Mouse (Mus musculus): ENCODE measurements around the gene Nme3. TPM values are rescaled to one million over a fixed set of nuclear protein-coding genes. Genes with fewer than 3 reads are reported as not detected.

Nme3 gene
- polyA plus RNA-seq, 1 experiment from 2014 or later = 43.9 TPM

DNA sequence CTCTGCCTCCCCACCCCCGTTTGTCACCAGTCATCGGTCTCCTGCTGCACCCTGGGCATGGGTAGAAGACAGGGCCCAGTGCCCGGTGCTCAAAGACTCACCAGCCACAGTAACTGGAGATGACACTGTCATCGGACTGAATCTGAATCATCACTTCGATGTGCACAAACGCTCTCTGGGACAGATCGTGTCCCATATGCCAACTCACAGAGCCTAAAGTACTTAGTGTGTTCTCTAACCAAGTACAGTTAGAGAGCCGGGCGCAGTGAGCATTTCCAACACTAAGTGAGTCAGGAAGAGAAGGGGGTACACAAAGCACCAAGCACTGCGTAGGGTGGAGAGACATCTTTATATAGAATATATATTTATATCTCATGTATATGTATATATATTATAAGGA is 28.4 kb upstream of the Nme3 start:
- Histone ChIP-seq H3K4me2 (ENCODE audit: low read length) (no peak overlapping the region), H3K9me3 (ENCODE audit: control insufficient read depth, low read length) (no peaks in the 10 kb centered on the region), H3K4me3 (ENCODE audit: control insufficient read depth in 1 of 2, insufficient read depth in 1 of 2, low read depth in 1 of 2, low read length in 2 of 2) (no peak overlapping the region), H3K36me3 (ENCODE audit: control insufficient read depth, insufficient read depth, low read length) (peaks cover 20% of the 10 kb centered on the region), H3K27me3 (ENCODE audit: control insufficient read depth, insufficient read depth, low read length) (no peaks in the 10 kb centered on the region), H3K4me1 (ENCODE audit: control insufficient read depth in 2 of 2, insufficient read depth in 2 of 2, low read length in 2 of 2) (no peaks in the 10 kb centered on the region), H3K27ac (replicated peaks in 1 of 2; ENCODE audit: control insufficient read depth in 1 of 2, insufficient read depth in 1 of 2, low read depth in 2 of 2, low read length in 2 of 2) (no peak overlapping the region), H3K9ac (ENCODE audit: low read length) (no peak overlapping the region)
- WGBS = 88% methylated on average over 10 of the region's 10 CpGs
- no peak for ATAC-seq (ENCODE audit: insufficient number of reproducible peaks, insufficient read depth, low FRiP score, low read depth)

DNA sequence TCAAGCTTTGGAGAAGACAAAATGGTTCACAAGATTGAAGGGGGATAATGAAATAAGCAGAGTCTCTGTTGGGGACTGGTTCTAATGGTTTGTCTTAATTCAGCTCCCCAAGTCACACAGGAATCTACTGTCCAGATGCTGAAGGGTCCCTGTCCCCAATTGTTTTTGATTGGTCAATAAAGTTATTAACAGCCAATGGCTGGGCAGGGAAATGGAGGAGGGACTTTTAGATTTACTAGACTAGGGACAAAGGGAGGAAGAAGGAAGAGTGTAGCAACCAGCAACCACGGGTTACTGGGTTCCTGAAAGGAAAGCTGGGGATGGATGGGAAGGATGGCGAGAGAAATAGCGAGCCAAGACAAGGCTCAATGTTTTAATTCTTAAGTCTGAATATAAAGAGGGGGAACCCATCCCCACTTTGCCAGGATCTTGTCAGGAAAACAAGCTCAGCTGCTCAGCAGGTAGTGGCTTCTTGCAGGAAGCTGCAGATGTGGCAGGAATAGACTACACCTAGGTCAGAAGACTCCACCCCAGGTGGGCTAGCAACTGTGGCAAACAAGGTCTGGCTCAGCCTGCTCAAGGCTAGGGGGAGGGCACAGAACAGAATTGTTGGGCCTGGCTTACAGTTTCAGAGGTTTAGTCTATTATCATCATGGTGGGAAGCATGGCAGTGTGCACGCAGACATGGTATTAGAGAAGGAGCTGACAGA is 22.4 kb upstream of the Nme3 start:
- 37% methylated on average over 4 of the region's 4 CpGs for WGBS
- no peak overlapping the region for H3K4me2 ChIP-seq (ENCODE audit: low read length)
- H3K27me3 ChIP-seq (ENCODE audit: control insufficient read depth, insufficient read depth, low read length) = no peaks in the 10 kb centered on the region

DNA sequence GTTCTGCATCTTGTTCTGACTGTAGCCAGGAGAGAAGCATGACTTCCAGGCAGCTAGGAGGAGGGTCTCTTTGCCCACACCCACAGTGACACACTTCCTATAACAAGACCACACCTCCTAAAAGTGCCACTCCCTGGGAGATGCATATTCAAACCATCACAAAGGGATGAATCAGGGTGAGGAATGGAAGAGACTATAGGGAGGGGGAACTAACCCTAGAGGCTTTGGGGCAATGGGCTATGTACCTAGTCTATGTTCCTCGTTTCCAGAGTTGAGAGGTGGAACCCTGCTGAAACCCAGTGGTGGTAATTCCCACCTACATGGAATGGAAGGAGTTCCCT is 21.9 kb upstream of the Nme3 start:
- WGBS = 36% methylated on average over 1 of the region's 1 CpGs
- H3K4me1 ChIP-seq (ENCODE audit: control insufficient read depth in 2 of 2, insufficient read depth in 2 of 2, low read length in 2 of 2) = no peaks in the 10 kb centered on the region
- ATAC-seq (ENCODE audit: insufficient number of reproducible peaks, insufficient read depth, low FRiP score, low read depth) = no peak
- no peak overlapping the region for H3K9ac ChIP-seq (ENCODE audit: low read length)
- no peak overlapping the region for H3K27ac ChIP-seq (replicated peaks in 1 of 2; ENCODE audit: control insufficient read depth in 1 of 2, insufficient read depth in 1 of 2, low read depth in 2 of 2, low read length in 2 of 2)
- H3K4me3 ChIP-seq (ENCODE audit: control insufficient read depth in 1 of 2, insufficient read depth in 1 of 2, low read depth in 1 of 2, low read length in 2 of 2) = no peak overlapping the region
- no peaks in the 10 kb centered on the region for H3K36me3 ChIP-seq (ENCODE audit: control insufficient read depth, insufficient read depth, low read length)
- no peaks in the 10 kb centered on the region for H3K27me3 ChIP-seq (ENCODE audit: control insufficient read depth, insufficient read depth, low read length)
- no peaks in the 10 kb centered on the region for H3K9me3 ChIP-seq (ENCODE audit: control insufficient read depth, low read length)
- H3K4me2 ChIP-seq (ENCODE audit: low read length) = no peak overlapping the region

More for the DNA sequence above, 22.4 kb upstream of the Nme3 start:
- H3K9me3 ChIP-seq (ENCODE audit: control insufficient read depth, low read length) = no peaks in the 10 kb centered on the region
- no peaks in the 10 kb centered on the region for H3K4me1 ChIP-seq (ENCODE audit: control insufficient read depth in 2 of 2, insufficient read depth in 2 of 2, low read length in 2 of 2)
- no peak overlapping the region for H3K4me3 ChIP-seq (ENCODE audit: control insufficient read depth in 1 of 2, insufficient read depth in 1 of 2, low read depth in 1 of 2, low read length in 2 of 2)
- H3K9ac ChIP-seq (ENCODE audit: low read length) = no peak overlapping the region
- ATAC-seq (ENCODE audit: insufficient number of reproducible peaks, insufficient read depth, low FRiP score, low read depth) = no peak
- no peak overlapping the region for H3K27ac ChIP-seq (replicated peaks in 1 of 2; ENCODE audit: control insufficient read depth in 1 of 2, insufficient read depth in 1 of 2, low read depth in 2 of 2, low read length in 2 of 2)
- no peaks in the 10 kb centered on the region for H3K36me3 ChIP-seq (ENCODE audit: control insufficient read depth, insufficient read depth, low read length)

DNA sequence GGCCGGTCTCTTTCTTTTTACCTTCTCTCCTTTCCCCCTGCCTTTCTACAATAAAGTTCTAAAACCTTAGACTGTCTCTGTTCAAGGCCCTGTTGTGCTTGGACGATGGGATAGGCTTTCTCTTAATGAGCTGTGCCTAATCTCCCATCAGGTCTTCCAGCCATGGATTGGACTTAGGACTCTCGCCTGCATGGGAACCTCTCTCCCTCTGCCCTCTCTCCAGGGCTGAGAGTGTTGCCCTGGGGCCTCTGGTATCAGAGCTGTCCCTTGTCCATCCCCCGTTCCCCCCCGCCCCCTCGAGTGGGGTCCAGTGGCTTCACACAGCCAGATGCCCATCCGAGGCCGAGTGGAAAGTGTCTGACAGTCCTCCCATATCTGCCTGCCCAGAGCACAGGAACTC is 21.3 kb upstream of the Nme3 start:
- Histone ChIP-seq H3K36me3 (ENCODE audit: control insufficient read depth, insufficient read depth, low read length) (no peaks in the 10 kb centered on the region), H3K4me1 (ENCODE audit: control insufficient read depth in 2 of 2, insufficient read depth in 2 of 2, low read length in 2 of 2) (no peaks in the 10 kb centered on the region), H3K27ac (replicated peaks in 1 of 2; ENCODE audit: control insufficient read depth in 1 of 2, insufficient read depth in 1 of 2, low read depth in 2 of 2, low read length in 2 of 2) (no peak overlapping the region), H3K9me3 (ENCODE audit: control insufficient read depth, low read length) (no peaks in the 10 kb centered on the region), H3K4me3 (ENCODE audit: control insufficient read depth in 1 of 2, insufficient read depth in 1 of 2, low read depth in 1 of 2, low read length in 2 of 2) (no peak overlapping the region), H3K27me3 (ENCODE audit: control insufficient read depth, insufficient read depth, low read length) (no peaks in the 10 kb centered on the region), H3K9ac (ENCODE audit: low read length) (no peak overlapping the region), H3K4me2 (ENCODE audit: low read length) (no peak overlapping the region)
- 68% methylated on average over 8 of the region's 8 CpGs for WGBS
- no peak for ATAC-seq (ENCODE audit: insufficient number of reproducible peaks, insufficient read depth, low FRiP score, low read depth)

DNA sequence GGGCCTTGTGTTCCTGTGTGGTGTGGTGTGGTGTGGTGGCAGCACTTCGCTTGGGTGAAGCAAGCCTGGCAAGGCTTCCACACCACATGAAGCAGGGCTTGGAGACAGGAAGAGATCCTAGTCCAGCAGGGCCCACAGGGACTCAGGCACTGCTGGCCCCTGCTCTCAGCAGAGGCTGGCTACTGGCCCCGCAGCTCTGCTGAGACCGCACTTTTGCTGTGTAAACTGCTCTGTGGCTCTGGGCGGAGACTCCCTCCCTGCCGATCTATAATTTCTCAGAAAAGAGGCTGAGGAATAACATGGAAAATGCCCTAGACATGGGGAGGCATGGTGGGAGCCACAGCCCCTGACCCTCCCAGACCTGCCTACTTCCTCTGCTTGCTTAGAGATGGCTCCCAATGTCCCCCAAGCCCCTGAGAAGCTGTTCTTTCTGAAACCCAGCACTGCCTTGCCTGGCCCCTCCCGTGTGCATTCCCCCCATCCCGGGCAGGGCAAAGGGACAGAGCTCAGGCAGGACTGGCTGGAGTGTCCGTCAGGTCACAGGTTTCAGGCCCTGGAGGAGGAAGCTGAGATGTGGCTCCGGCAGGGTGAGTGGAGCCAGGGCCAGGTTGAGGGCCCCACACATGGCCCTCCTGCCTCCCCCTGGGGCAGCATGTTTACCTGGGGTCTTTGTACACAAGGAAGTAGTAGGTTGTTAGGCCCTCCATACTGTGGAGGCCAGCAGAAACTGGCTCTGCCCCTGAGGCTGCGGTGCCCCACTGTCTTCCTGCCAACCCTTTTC is 18.8 kb upstream of the Nme3 start:
- Histone ChIP-seq H3K27me3 (ENCODE audit: control insufficient read depth, insufficient read depth, low read length) (no peaks in the 10 kb centered on the region), H3K9ac (ENCODE audit: low read length) (no peak overlapping the region), H3K4me1 (ENCODE audit: control insufficient read depth in 2 of 2, insufficient read depth in 2 of 2, low read length in 2 of 2) (no peaks in the 10 kb centered on the region), H3K4me2 (ENCODE audit: low read length) (no peak overlapping the region), H3K4me3 (ENCODE audit: control insufficient read depth in 1 of 2, insufficient read depth in 1 of 2, low read depth in 1 of 2, low read length in 2 of 2) (no peak overlapping the region), H3K27ac (replicated peaks in 1 of 2; ENCODE audit: control insufficient read depth in 1 of 2, insufficient read depth in 1 of 2, low read depth in 2 of 2, low read length in 2 of 2) (no peak overlapping the region), H3K36me3 (ENCODE audit: control insufficient read depth, insufficient read depth, low read length) (peaks cover 2% of the 10 kb centered on the region; the same call in 1 of the 2 replicates), H3K9me3 (ENCODE audit: control insufficient read depth, low read length) (no peaks in the 10 kb centered on the region)
- 64% methylated on average over 10 of the region's 10 CpGs for WGBS
- no peak for ATAC-seq (ENCODE audit: insufficient number of reproducible peaks, insufficient read depth, low FRiP score, low read depth)

DNA sequence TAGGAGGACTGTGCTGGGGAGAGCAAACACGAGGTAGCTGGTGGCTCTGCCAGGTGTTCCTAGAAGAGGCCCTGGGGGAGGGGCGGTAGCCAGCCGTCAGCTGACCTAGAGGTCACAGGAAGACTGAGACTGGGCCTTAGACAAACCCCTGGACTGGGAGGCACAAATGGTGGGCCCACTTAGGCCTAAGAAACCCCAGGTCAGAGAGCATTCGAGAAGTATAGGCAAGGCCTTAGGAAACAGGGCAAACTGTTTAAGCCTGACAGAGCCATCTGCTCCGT is 18.2 kb upstream of the Nme3 start:
- ATAC-seq (ENCODE audit: insufficient number of reproducible peaks, insufficient read depth, low FRiP score, low read depth) = no peak
- Histone ChIP-seq H3K4me2 (ENCODE audit: low read length) (no peak overlapping the region), H3K36me3 (ENCODE audit: control insufficient read depth, insufficient read depth, low read length) (peaks cover 7% of the 10 kb centered on the region), H3K27me3 (ENCODE audit: control insufficient read depth, insufficient read depth, low read length) (no peaks in the 10 kb centered on the region), H3K9ac (ENCODE audit: low read length) (no peak overlapping the region), H3K4me1 (ENCODE audit: control insufficient read depth in 2 of 2, insufficient read depth in 2 of 2, low read length in 2 of 2) (no peaks in the 10 kb centered on the region), H3K27ac (replicated peaks in 1 of 2; ENCODE audit: control insufficient read depth in 1 of 2, insufficient read depth in 1 of 2, low read depth in 2 of 2, low read length in 2 of 2) (no peak overlapping the region), H3K9me3 (ENCODE audit: control insufficient read depth, low read length) (no peaks in the 10 kb centered on the region), H3K4me3 (ENCODE audit: control insufficient read depth in 1 of 2, insufficient read depth in 1 of 2, low read depth in 1 of 2, low read length in 2 of 2) (no peak overlapping the region)
- 43% methylated on average over 5 of the region's 5 CpGs for WGBS

DNA sequence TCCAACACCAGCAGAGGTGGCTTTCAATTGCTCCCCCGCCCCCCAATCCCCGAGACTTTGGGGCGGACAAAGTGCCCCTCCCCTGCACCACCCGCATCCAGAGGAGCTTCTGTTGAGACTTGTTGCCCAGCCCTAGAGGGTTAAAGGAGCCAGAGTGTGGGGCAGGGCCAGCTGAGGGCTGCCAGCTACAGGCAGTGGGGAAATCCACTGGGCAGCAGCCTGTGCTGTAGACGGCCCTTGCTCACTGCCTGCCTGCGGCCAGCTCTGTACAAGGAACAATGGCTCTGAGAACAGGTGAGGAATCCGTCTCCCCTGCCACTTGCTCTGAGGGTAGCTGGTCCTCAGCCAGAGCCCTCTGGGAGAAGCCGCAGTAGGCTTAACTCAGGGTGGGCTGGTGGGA is 17.8 kb upstream of the Nme3 start:
- Histone ChIP-seq H3K9ac (ENCODE audit: low read length) (no peak overlapping the region), H3K9me3 (ENCODE audit: control insufficient read depth, low read length) (no peaks in the 10 kb centered on the region), H3K4me3 (ENCODE audit: control insufficient read depth in 1 of 2, insufficient read depth in 1 of 2, low read depth in 1 of 2, low read length in 2 of 2) (no peak overlapping the region), H3K36me3 (ENCODE audit: control insufficient read depth, insufficient read depth, low read length) (peaks cover 12% of the 10 kb centered on the region), H3K27me3 (ENCODE audit: control insufficient read depth, insufficient read depth, low read length) (no peaks in the 10 kb centered on the region), H3K27ac (replicated peaks in 1 of 2; ENCODE audit: control insufficient read depth in 1 of 2, insufficient read depth in 1 of 2, low read depth in 2 of 2, low read length in 2 of 2) (no peak overlapping the region), H3K4me1 (ENCODE audit: control insufficient read depth in 2 of 2, insufficient read depth in 2 of 2, low read length in 2 of 2) (no peaks in the 10 kb centered on the region), H3K4me2 (ENCODE audit: low read length) (no peak overlapping the region)
- 70% methylated on average over 8 of the region's 8 CpGs for WGBS
- ATAC-seq (ENCODE audit: insufficient number of reproducible peaks, insufficient read depth, low FRiP score, low read depth) = no peak
